Mouse (Mus musculus) skeletal muscle tissue, adult 2 months (tissue): ENCODE results near the gene Zfp940.
"Not testable (repeated sequence)": the region's sequence is repeated elsewhere in the genome, so short reads cannot be mapped to it uniquely, and the experiment has no call there.

Experiments used
- DNase-seq: peaks from one replicate; pipeline ENCODE4 v3.0.0-alpha.2; 2012; ENCODE audit warnings: low read depth, low spot score

Zfp940 gene

DNA sequence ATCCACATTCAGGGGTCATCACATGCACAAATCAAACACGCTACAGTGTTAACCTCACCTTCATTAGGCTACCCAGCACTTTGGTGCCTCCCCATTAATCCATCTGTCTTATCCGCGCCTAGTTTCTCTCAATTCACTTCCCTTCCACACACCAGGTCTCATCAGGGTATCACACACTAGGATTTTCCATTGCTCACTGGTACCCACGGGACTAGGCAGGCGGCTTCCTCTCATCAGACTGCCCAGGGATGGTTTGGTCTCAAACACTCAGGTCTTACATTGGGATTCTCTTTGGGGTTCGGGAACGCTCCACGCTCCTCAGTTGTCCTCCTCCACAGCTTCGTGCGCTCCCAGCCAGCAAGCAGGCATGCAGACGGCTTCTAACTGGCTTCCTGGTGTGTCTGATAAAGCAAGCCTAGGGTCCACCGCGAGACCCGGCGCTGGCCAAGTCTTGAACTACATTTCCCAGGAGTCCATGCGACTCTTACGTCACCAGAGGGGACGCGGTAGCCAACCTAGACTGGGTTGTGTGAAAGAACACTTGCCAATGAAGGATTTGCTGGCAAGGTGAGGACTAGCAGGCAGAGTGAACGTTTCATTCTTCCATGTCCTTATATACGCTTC, at the start of gene Zfp940:
TSS of gene Zfp940 (minus strand) at position 451 of the 624 bp plus-strand sequence.
- DNase-seq: peak; percentile 55

GRCm38 (mm10) chr7:29898351-29898750, 44.9 kb upstream of the Zfp940 start:
- DNase-seq: no peak

- DNase-seq: no peak
Observed at GRCm38 (mm10) chr7:29892756-29893155, 39.3 kb upstream of the Zfp940 start.

- no peak for DNase-seq
Observed at GRCm38 (mm10) chr7:29890501-29890900, 37.0 kb upstream of the Zfp940 start.

GRCm38 (mm10) chr7:29880916-29881315, 27.4 kb upstream of the Zfp940 start:
- DNase-seq: no peak

GRCm38 (mm10) chr7:29880056-29880455, 26.6 kb upstream of the Zfp940 start:
- no peak for DNase-seq

DNA sequence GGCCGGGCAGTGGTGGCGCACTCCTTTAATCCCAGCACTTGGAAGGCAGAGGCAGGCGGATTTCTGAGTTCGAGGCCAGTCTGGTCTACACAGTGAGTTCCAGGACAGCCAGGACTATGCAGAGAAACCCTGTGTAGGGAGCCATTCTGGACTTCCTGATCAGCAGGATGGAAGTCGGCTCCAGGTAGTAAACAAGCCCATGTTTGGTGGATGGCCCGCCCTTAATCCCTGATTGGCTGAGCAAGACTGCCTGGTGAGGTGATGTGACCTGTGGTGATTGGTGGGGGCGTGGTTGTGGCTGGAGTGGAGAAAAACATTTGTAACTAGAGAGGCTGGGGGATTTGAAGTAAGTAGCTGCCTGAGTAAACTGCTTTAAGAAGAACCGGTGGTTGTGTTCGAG, 24.1 kb upstream of the Zfp940 start:
- not testable (repeated sequence) for DNase-seq

- DNase-seq: no peak
Observed at GRCm38 (mm10) chr7:29874256-29874655, 20.8 kb upstream of the Zfp940 start.

DNA sequence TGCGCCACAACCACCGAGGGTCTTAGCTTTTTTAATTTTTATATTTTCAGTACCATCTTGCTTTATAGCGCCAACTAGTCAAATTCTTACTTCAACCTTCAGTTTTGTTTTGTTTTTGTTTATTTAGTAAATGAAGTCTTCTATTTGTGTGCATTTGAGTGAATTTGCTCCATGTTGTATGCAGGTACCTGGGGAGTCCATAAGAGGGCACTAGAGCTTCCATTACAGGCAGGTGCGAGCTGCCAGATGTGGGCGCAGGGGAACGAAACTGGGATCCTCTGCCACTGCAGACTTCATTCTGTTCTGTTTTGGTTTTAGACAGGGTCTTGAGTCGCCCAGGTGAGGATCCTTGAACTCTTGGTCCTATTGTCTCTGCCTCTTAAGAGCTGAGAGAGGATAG, 8.2 kb upstream of the Zfp940 start:
- DNase-seq: no peak

DNA sequence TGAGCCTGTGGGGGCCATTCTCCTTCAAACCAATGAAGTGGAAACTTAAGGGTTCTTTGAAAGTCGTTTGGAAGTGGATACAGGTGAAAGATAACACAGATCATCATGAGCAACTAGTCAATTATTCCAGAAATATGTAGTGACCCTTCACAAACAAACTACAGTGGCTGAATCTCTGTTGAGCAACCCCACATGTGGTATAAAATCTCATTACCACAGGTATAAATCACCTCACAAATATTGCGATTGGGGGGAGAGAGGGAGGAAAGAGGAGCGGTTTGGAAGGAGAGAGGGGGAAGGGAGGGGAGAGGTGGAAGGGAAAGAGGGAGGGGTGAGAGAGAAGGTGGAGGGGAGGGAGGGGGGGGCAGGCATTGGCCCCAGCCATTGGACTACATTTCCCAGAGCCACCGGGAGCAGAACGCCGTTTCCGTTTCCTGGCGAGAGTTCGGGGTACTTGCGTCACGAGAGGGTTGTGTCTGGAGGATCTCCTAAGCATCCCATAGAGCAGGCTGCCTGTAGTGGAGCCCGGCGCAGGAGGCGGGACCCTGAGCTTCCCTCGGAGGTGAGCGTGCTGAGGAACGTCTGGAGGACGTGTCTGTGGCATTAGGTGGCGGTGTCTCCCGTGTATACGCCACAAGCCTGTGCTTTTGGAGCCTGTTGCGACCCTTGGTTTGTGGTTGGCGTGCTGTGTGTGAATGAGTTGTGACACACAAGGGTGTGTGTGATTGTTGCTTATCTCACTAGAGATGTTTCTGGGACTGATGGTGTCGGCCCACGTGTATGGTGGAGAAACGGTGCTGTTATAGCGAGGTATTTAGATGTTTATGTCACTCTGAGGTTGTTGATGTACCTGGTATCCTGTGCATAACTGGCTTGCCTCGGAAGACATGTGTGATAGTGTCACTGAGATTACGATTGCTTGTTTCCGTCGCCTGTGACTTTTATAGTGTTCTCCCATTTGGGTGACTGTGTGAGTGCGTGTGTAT, 6.4 kb upstream of the Zfp940 start, which contains the start of gene Zfp420:
TSS of gene Zfp420 (plus strand) at position 448 of the 986 bp plus-strand sequence.
- peak; percentile 78 for DNase-seq

DNA sequence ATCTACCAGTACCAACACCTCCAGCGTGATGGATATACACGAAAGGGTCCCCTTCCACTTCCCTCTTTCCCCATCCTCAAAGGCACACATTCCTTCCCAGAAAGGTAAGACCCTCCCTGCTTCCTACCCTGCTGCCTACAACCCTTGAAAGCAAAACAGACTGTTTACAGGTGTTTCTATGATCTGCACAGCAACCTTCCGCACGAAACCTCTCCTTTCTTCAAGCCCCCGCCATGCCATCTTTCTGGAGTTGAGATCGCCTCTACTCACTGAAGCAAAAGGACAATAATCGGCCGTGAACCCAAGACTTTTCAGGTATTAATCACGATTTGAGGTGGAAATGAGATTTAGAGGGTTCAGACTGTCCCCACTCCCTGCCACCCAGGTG, 644 bp downstream of the Zfp940 start:
- no peak for DNase-seq

GRCm38 (mm10) chr7:29844616-29845015, 8.9 kb downstream of the Zfp940 start:
- no peak for DNase-seq

GRCm38 (mm10) chr7:29842105-29842504, 11.4 kb downstream of the Zfp940 start:
- no peak for DNase-seq

DNA sequence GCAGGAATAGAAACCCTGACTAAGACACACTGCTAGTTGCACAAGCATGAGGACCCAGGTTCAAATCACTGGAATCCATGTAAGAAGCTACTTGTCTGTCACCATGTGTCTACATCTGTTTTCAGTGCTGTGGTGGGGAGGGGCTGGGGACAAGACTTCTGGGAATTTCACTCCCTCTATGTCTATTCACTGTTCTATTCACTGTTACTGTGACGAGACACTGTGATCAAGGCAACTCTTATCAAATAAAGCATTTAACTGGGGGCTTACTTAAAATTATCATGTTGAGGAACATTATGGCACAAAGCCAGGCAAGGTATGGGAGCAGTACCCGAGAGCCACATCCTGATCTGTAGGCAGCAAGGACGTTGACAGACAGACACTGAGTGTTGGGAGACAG, 14.2 kb downstream of the Zfp940 start:
- DNase-seq: no peak

DNA sequence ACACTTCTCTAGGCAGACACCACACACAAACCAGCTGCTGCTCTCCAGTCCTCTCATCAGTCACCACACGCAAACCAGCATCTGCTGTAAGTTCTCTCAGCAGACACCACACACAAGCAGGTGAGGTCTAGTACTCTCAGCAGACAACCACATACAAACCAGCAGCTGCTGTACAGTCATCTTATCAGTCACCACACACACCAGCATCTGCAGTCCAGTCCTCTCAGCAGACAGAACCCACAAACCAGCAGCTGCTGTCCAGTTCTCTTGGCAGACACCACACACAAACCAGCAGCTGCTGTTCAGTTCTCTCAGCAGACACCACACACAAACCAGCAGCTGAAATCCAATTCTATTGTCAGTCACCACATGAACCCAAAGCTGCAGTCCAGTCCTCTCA, 16.7 kb downstream of the Zfp940 start:
- no peak for DNase-seq

DNA sequence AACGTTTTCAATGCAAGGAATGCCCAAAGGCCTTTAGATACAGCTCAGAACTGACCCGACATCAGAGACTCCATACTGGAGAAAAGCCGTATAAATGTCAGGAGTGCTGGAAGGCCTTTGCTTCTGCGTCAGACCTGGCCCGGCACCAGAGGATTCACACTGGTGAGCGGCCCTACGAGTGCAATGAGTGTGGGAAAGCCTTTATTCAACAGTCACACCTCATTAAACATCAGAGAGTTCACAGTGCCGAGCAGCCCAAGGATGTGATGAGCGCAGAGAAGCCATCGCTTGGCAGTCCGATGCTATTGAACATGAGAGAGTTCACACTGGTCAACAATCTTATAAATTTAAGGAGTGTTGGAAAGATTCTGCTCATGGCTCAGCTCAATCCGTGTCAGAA, 23.7 kb downstream of the Zfp940 start:
- DNase-seq: no peak

DNA sequence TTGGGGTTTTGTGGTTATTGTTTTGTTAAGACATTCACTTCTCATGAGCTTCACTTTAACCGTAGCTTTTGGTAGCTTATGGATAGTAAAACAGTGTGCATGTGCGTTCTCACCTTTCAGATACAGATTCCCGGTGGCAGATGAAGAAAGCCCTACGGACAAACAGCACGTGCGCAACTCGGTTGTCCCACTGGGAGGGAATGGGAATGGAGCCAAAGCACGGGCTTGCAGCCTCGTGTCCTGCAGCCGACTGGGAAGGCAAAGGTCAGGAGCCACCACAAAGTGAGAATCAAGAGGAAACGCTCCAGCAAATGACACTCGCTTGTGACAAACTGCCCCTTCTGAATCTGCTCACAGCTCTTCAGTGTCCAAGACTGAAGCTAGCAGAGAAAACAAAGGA, 25.5 kb downstream of the Zfp940 start:
- DNase-seq: no peak

- DNase-seq: peak; percentile 53
Observed at GRCm38 (mm10) chr7:29818619-29819254, 34.7 kb downstream of the Zfp940 start.

DNA sequence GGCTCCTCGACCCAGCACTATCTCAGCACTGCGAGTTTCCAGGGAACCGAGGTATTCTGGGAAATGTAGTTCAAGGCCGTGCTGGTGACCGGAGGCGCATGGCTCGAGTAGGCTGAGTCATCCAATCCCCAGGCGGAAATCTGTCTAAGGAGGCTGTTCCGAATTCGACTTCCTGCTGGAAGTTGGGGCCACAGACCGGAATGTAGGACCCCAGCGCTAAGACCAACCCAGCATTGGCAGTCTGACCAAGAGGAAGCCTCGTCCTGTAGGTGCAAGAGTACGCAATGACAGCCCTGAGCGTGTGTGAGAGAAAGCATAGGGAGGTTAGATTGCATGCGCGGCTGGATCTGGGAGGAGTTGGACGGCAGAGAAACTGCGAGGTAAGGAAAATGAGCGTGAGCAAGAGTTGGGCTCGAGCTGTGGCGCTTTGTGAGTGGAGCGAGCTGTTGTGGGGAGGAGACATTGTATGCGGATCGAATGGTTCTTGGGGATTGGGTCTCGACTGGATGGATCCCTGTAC, 37.5 kb downstream of the Zfp940 start, which contains the start of gene Zfp790:
TSS of gene Zfp790 (plus strand) at position 205 of the 520 bp plus-strand sequence.
- peak; percentile 87 for DNase-seq

DNA sequence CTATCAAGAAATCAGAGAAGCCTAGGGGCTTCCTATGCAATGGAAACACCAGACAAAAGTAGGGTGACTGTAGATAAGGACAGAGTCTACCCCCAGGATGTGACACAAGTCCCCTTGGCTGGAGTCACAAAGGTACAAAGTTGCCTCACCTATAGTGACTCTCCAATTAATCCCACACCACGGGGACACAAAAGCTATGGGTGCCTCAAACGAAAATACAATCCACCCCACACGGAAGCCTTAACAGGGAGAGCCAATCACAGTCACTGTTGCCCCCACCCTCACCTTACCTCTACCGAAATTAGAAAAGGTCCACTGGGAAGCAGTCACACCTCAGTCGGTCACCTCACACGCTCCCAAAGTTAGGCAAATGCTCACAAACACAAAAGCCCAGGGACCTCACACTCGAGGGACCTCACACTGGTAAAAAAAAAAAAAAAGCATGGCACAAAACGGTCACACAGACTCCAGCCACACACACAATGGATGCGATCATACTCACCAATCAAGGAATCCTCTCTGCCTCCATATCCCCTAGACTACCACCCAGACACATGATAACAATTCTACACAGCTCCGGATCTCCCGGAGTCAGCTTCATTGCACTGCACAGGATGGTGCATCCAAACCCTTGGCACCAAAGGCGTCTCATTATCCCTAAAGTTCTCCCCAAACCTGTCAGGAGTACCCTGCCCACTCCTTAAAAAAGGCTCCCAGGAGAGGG, 38.2 kb downstream of the Zfp940 start:
- no peak for DNase-seq

DNA sequence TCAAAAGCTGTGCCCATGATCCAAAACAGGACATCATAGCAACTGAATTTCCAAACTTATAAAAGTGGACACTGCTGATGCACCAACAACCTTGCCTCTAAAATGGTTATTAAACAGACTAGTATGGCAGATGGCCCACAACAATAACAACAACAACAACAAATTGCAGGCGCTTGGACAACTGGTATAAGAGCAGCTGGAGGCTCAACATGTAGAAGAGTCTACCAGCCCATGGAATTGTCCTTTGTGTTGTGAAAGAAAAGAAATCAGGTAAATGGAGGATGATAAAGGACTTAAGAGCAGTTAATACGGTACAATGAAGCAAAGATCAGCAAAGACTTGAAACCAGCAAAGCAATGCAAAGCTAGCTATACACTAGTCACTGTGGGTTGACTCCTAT, 39.1 kb downstream of the Zfp940 start:
- DNase-seq: no peak
